Mouse (Mus musculus): ENCODE results near the gene Slc12a5. TPM values are rescaled to one million over a fixed set of nuclear protein-coding genes. Genes with fewer than 3 reads are reported as not detected.

Gene Slc12a5
- polyA plus RNA-seq, 1 experiment from 2014 or later: 0.62 TPM

DNA sequence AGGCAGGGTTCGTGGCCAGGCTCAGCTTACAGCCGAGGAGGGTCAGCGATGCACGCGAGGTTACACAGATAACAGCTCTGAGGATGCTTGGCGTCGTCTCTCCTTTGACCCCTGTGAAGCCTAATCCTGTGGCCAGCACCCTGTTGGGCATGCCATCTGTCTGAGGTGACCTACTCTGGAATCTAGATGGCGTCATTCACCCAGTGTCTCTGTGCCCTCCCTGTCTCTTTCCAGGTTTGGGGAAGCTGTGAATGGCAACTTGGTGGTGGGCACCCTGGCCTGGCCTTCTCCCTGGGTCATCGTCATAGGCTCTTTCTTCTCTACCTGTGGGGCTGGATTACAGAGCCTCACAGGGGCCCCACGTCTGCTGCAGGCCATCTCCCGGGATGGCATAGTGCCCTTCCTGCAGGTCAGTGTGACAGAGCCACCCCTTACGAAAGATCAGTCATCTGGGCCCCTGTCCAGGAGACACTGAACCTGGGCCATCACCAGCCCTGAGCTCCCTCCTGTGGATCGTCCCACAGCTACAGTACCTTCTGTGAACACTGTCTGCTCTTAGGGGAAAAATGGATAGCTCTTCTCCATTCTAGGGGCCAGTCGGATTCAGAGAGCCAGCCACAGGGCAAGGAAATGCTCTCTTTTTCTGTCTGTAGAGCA lies 25.9 kb downstream of the Slc12a5 start:
- WGBS: 55% methylated on average over 14 of the region's 14 CpGs
- ATAC-seq (ENCODE audit: insufficient number of reproducible peaks, insufficient read depth, low FRiP score, low read depth): no peak
- no peaks in the 10 kb centered on the region for H3K27me3 ChIP-seq (ENCODE audit: control insufficient read depth, insufficient read depth, low read length)

DNA sequence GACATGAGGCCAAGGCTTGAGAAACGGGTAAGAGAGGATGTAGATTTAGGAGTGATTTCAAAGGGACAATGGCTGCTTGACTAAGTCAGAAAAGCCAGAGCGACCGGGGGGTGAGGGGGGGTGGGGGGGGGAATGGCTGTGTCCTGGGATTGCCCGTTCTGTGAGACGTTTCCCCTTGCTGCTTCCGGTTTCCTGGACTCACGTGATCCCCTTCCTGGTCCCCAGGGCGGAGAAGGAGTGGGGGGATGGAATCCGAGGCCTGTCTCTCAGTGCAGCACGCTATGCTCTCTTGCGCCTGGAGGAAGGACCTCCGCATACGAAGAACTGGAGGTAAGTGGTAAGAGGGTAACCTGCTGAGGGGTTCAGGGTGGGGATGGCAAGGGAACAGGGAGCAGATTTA lies 28.2 kb downstream of the Slc12a5 start:
- ATAC-seq (ENCODE audit: insufficient number of reproducible peaks, insufficient read depth, low FRiP score, low read depth): no peak
- no peak overlapping the region for H3K4me2 ChIP-seq (ENCODE audit: low read length)
- H3K27me3 ChIP-seq (ENCODE audit: control insufficient read depth, insufficient read depth, low read length): 0 out of 2 replicates have a peak, but pooled peaks cover 4% of the 10 kb centered on the region
- no peak overlapping the region for H3K4me3 ChIP-seq (ENCODE audit: control insufficient read depth in 1 of 2, insufficient read depth in 1 of 2, low read depth in 1 of 2, low read length in 2 of 2)
- 64% methylated on average over 13 of the region's 13 CpGs for WGBS
- no peaks in the 10 kb centered on the region for H3K36me3 ChIP-seq (ENCODE audit: control insufficient read depth, insufficient read depth, low read length)
- no peaks in the 10 kb centered on the region for H3K9me3 ChIP-seq (ENCODE audit: control insufficient read depth, low read length)
- no peaks in the 10 kb centered on the region for H3K4me1 ChIP-seq (ENCODE audit: control insufficient read depth in 2 of 2, insufficient read depth in 2 of 2, low read length in 2 of 2)
- H3K27ac ChIP-seq (replicated peaks in 1 of 2; ENCODE audit: control insufficient read depth in 1 of 2, insufficient read depth in 1 of 2, low read depth in 2 of 2, low read length in 2 of 2): no peak overlapping the region
- H3K9ac ChIP-seq (ENCODE audit: low read length): no peak overlapping the region

More for the DNA sequence above, 25.9 kb downstream of the Slc12a5 start:
- H3K4me3 ChIP-seq (ENCODE audit: control insufficient read depth in 1 of 2, insufficient read depth in 1 of 2, low read depth in 1 of 2, low read length in 2 of 2): no peak overlapping the region
- H3K27ac ChIP-seq (replicated peaks in 1 of 2; ENCODE audit: control insufficient read depth in 1 of 2, insufficient read depth in 1 of 2, low read depth in 2 of 2, low read length in 2 of 2): no peak overlapping the region
- H3K4me2 ChIP-seq (ENCODE audit: low read length): no peak overlapping the region
- no peaks in the 10 kb centered on the region for H3K4me1 ChIP-seq (ENCODE audit: control insufficient read depth in 2 of 2, insufficient read depth in 2 of 2, low read length in 2 of 2)
- no peak overlapping the region for H3K9ac ChIP-seq (ENCODE audit: low read length)
- no peaks in the 10 kb centered on the region for H3K36me3 ChIP-seq (ENCODE audit: control insufficient read depth, insufficient read depth, low read length)
- no peaks in the 10 kb centered on the region for H3K9me3 ChIP-seq (ENCODE audit: control insufficient read depth, low read length)

DNA sequence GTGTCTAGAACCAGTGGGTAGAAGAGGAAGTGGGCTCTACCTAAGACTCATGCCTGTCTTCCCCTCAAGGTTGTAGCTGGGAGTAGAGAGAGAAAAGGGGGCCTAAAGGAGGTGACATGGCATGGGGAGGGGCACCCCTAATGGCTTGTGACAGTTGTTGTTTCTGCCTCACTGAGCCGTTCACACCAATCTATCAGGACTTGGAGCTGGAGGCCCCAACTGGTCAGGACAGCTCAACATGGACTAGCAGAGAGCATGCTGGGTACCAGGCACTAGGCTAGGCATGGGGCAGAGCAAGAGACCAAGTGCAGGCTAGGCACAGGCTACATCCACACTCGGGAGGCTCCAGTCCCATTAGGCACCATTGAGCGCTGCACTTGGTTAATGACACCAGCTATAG lies 30.5 kb downstream of the Slc12a5 start:
- Histone ChIP-seq H3K9me3 (ENCODE audit: control insufficient read depth, low read length) (no peaks in the 10 kb centered on the region), H3K27ac (replicated peaks in 1 of 2; ENCODE audit: control insufficient read depth in 1 of 2, insufficient read depth in 1 of 2, low read depth in 2 of 2, low read length in 2 of 2) (no peak overlapping the region), H3K9ac (ENCODE audit: low read length) (no peak overlapping the region), H3K36me3 (ENCODE audit: control insufficient read depth, insufficient read depth, low read length) (no peaks in the 10 kb centered on the region), H3K4me3 (ENCODE audit: control insufficient read depth in 1 of 2, insufficient read depth in 1 of 2, low read depth in 1 of 2, low read length in 2 of 2) (no peak overlapping the region), H3K27me3 (ENCODE audit: control insufficient read depth, insufficient read depth, low read length) (peaks cover 27% of the 10 kb centered on the region), H3K4me1 (ENCODE audit: control insufficient read depth in 2 of 2, insufficient read depth in 2 of 2, low read length in 2 of 2) (no peaks in the 10 kb centered on the region), H3K4me2 (ENCODE audit: low read length) (no peak overlapping the region)
- no peak for ATAC-seq (ENCODE audit: insufficient number of reproducible peaks, insufficient read depth, low FRiP score, low read depth)
- 63% methylated on average over 3 of the region's 3 CpGs for WGBS

DNA sequence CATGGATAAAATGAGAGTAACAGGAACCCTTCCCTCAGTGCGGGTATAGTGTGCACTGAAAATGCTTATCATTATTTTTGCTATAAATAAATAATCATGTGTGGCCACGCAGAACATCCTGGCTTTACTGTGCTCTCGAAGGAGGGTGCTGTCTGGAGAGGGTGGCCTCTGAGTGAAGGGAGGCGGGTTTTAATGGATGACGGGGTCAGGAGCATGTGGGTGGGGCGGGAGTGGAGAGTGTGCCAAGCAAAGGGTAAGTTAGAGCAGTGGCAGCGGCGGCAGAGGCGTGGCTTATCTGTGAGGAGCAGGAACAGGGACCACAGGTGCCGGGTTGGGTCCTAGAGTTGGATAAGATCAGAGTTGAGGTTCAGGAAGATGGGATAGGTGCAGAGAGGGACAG lies 31.2 kb downstream of the Slc12a5 start:
- WGBS: 25% methylated on average over 10 of the region's 10 CpGs
- no peak for ATAC-seq (ENCODE audit: insufficient number of reproducible peaks, insufficient read depth, low FRiP score, low read depth)
- no peaks in the 10 kb centered on the region for H3K4me1 ChIP-seq (ENCODE audit: control insufficient read depth in 2 of 2, insufficient read depth in 2 of 2, low read length in 2 of 2)
- no peak overlapping the region for H3K27ac ChIP-seq (replicated peaks in 1 of 2; ENCODE audit: control insufficient read depth in 1 of 2, insufficient read depth in 1 of 2, low read depth in 2 of 2, low read length in 2 of 2)
- H3K27me3 ChIP-seq (ENCODE audit: control insufficient read depth, insufficient read depth, low read length): peaks cover 34% of the 10 kb centered on the region
- no peaks in the 10 kb centered on the region for H3K36me3 ChIP-seq (ENCODE audit: control insufficient read depth, insufficient read depth, low read length)
- H3K9ac ChIP-seq (ENCODE audit: low read length): no peak overlapping the region
- no peaks in the 10 kb centered on the region for H3K9me3 ChIP-seq (ENCODE audit: control insufficient read depth, low read length)
- H3K4me3 ChIP-seq (ENCODE audit: control insufficient read depth in 1 of 2, insufficient read depth in 1 of 2, low read depth in 1 of 2, low read length in 2 of 2): no peak overlapping the region
- H3K4me2 ChIP-seq (ENCODE audit: low read length): no peak overlapping the region

DNA sequence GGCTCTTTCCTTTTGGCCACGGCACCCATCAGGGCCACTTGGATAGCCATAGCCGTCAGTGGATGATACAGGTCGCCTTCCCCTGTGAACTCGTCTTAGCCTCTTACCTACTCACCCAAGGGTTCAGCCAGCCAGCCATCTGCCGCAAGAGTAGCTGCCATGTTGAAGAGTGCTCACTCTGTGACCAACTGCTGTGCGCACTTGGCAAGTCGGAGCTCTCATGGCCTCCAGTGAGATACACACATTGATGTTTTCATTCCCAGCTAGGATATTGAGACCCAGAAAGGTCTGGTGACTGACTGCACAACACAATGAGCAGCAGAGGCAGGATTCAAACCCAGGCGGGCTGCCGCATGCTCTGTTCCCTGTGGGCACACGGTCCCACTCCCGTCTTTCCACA lies 33.6 kb downstream of the Slc12a5 start:
- no peak overlapping the region for H3K9ac ChIP-seq (ENCODE audit: low read length)
- H3K4me2 ChIP-seq (ENCODE audit: low read length): no peak overlapping the region
- peaks cover 4% of the 10 kb centered on the region for H3K36me3 ChIP-seq (ENCODE audit: control insufficient read depth, insufficient read depth, low read length)
- ATAC-seq (ENCODE audit: insufficient number of reproducible peaks, insufficient read depth, low FRiP score, low read depth): no peak
- H3K27me3 ChIP-seq (ENCODE audit: control insufficient read depth, insufficient read depth, low read length): peaks cover 54% of the 10 kb centered on the region
- 90% methylated on average over 11 of the region's 11 CpGs for WGBS
- no peak overlapping the region for H3K27ac ChIP-seq (replicated peaks in 1 of 2; ENCODE audit: control insufficient read depth in 1 of 2, insufficient read depth in 1 of 2, low read depth in 2 of 2, low read length in 2 of 2)
- peaks cover 0 to 20% of the 10 kb centered on the region in 2 experiments; a peak in 3 of 4 replicates for H3K4me1 ChIP-seq (ENCODE audit: control insufficient read depth in 2 of 2, insufficient read depth in 2 of 2, low read length in 2 of 2)
- H3K9me3 ChIP-seq (ENCODE audit: control insufficient read depth, low read length): no peaks in the 10 kb centered on the region
- H3K4me3 ChIP-seq (ENCODE audit: control insufficient read depth in 1 of 2, insufficient read depth in 1 of 2, low read depth in 1 of 2, low read length in 2 of 2): no peak overlapping the region

DNA sequence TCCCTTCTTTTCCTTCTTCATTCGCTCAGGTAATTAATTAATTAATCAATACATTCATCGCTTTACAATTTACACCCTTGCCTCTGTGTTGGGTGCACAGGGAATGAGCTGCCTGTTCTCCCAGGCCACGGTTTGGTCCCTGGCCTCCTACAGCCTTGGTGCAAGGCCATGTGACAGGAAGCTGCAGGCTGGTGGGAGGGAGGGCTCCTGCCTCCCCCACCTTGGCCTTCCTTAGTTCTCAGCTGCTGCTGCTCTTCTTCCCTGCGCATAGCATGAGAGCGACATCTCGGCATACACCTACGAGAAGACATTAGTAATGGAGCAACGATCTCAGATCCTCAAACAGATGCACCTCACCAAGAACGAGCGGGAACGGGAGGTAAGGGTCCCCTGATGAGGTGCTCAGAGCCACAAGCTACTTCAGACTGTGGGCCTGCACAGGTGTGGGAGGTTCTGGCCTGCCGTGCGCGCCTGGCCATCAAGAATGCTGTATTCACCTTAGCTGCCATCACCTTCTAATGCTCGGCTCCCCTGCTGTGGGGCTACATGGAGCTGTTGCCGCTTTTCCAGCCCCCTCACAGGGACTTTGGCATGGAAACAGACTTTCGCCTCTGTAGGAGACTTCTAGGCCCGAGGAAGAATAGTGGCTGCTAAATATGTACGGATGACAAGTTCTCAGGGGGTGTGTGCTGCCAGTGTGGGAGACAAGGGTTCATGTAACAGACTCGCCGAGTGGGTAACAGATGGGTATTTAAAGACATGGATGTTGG lies 34.2 kb downstream of the Slc12a5 start:
- H3K4me3 ChIP-seq (ENCODE audit: control insufficient read depth in 1 of 2, insufficient read depth in 1 of 2, low read depth in 1 of 2, low read length in 2 of 2): no peak overlapping the region
- WGBS: 43% methylated on average over 21 of the region's 21 CpGs
- H3K4me2 ChIP-seq (ENCODE audit: low read length): no peak overlapping the region
- H3K9me3 ChIP-seq (ENCODE audit: control insufficient read depth, low read length): no peaks in the 10 kb centered on the region
- ATAC-seq (ENCODE audit: insufficient number of reproducible peaks, insufficient read depth, low FRiP score, low read depth): no peak
- peaks cover 56% of the 10 kb centered on the region for H3K27me3 ChIP-seq (ENCODE audit: control insufficient read depth, insufficient read depth, low read length)
- peaks cover 11% of the 10 kb centered on the region for H3K36me3 ChIP-seq (ENCODE audit: control insufficient read depth, insufficient read depth, low read length)
- H3K9ac ChIP-seq (ENCODE audit: low read length): no peak overlapping the region
- peaks cover 0 to 20% of the 10 kb centered on the region in 2 experiments; a peak in 3 of 4 replicates for H3K4me1 ChIP-seq (ENCODE audit: control insufficient read depth in 2 of 2, insufficient read depth in 2 of 2, low read length in 2 of 2)
- no peak overlapping the region for H3K27ac ChIP-seq (replicated peaks in 1 of 2; ENCODE audit: control insufficient read depth in 1 of 2, insufficient read depth in 1 of 2, low read depth in 2 of 2, low read length in 2 of 2)

DNA sequence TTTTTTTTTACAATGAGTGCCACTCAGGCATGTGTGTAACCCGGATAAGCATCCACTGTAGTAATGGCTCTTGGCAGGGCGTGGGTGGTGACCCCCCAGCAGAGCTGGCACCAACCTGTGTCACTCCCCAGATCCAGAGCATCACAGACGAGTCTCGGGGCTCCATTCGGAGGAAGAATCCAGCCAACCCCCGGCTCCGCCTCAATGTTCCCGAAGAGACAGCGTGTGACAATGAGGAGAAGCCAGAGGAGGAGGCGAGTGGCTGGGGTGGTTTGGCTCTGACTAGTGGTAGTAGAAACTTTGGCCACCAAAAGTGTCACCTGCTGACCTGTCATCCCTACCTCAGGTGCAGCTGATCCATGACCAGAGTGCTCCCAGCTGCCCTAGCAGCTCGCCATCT lies 35.4 kb downstream of the Slc12a5 start:
- H3K36me3 ChIP-seq (ENCODE audit: control insufficient read depth, insufficient read depth, low read length): peaks cover 22% of the 10 kb centered on the region
- no peaks in the 10 kb centered on the region for H3K9me3 ChIP-seq (ENCODE audit: control insufficient read depth, low read length)
- H3K4me2 ChIP-seq (ENCODE audit: low read length): no peak overlapping the region
- 62% methylated on average over 11 of the region's 11 CpGs for WGBS
- no peak overlapping the region for H3K9ac ChIP-seq (ENCODE audit: low read length)
- peaks cover 56% of the 10 kb centered on the region for H3K27me3 ChIP-seq (ENCODE audit: control insufficient read depth, insufficient read depth, low read length)
- H3K27ac ChIP-seq (replicated peaks in 1 of 2; ENCODE audit: control insufficient read depth in 1 of 2, insufficient read depth in 1 of 2, low read depth in 2 of 2, low read length in 2 of 2): no peak overlapping the region
- no peak overlapping the region for H3K4me3 ChIP-seq (ENCODE audit: control insufficient read depth in 1 of 2, insufficient read depth in 1 of 2, low read depth in 1 of 2, low read length in 2 of 2)
- H3K4me1 ChIP-seq (ENCODE audit: control insufficient read depth in 2 of 2, insufficient read depth in 2 of 2, low read length in 2 of 2): peaks cover 0 to 20% of the 10 kb centered on the region in 2 experiments; a peak in 3 of 4 replicates
- ATAC-seq (ENCODE audit: insufficient number of reproducible peaks, insufficient read depth, low FRiP score, low read depth): no peak
